Mouse (Mus musculus) telencephalon, adult 2 months (tissue): ENCODE data around the gene Ifrd1.
"Not testable (repeated sequence)": the region's sequence is repeated elsewhere in the genome, so short reads cannot be mapped to it uniquely, and the experiment has no call there.

Source experiments
- DNase-seq: peaks from one replicate; pipeline ENCODE4 v3.0.0-alpha.2; 2011; ENCODE audit warnings: low read depth, low spot score

Gene Ifrd1

GRCm38 (mm10) chr12:40248454-40249180, at the start of gene Ifrd1:
Ifrd1 (minus strand) TSS chr12:40248504.
- no peak for DNase-seq

GRCm38 (mm10) chr12:40286539-40286938, 38.2 kb upstream of the Ifrd1 start:
- no peak for DNase-seq

GRCm38 (mm10) chr12:40280596-40281325, 32.5 kb upstream of the Ifrd1 start:
- no peak for DNase-seq

GRCm38 (mm10) chr12:40277581-40277980, 29.3 kb upstream of the Ifrd1 start:
- no peak for DNase-seq

GRCm38 (mm10) chr12:40274931-40275330, 26.6 kb upstream of the Ifrd1 start:
- DNase-seq, result no peak

- DNase-seq, result no peak
Observed at GRCm38 (mm10) chr12:40273339-40273738, 25.0 kb upstream of the Ifrd1 start.

GRCm38 (mm10) chr12:40272710-40273109, 24.4 kb upstream of the Ifrd1 start:
- DNase-seq, result no peak

- DNase-seq, result no peak
Observed at GRCm38 (mm10) chr12:40268313-40268712, 20.0 kb upstream of the Ifrd1 start.

GRCm38 (mm10) chr12:40263712-40264111, 15.4 kb upstream of the Ifrd1 start:
- DNase-seq, result no peak

- DNase-seq, result peak; percentile 76
Observed at GRCm38 (mm10) chr12:40263006-40263405, 14.7 kb upstream of the Ifrd1 start.

- no peak for DNase-seq
Observed at GRCm38 (mm10) chr12:40258462-40259000, 10.2 kb upstream of the Ifrd1 start.

GRCm38 (mm10) chr12:40257226-40257625, 8.9 kb upstream of the Ifrd1 start:
- peak; percentile 45 for DNase-seq

GRCm38 (mm10) chr12:40256543-40256942, 8.2 kb upstream of the Ifrd1 start:
- no peak for DNase-seq

GRCm38 (mm10) chr12:40256033-40256432, 7.7 kb upstream of the Ifrd1 start:
- no peak for DNase-seq

- not testable (repeated sequence) for DNase-seq
Observed at GRCm38 (mm10) chr12:40255310-40255709, 7.0 kb upstream of the Ifrd1 start.

- no peak for DNase-seq
Observed at GRCm38 (mm10) chr12:40254729-40255128, 6.4 kb upstream of the Ifrd1 start.

- no peak for DNase-seq
Observed at GRCm38 (mm10) chr12:40253241-40253640, 4.9 kb upstream of the Ifrd1 start.

- DNase-seq, result no peak
Observed at GRCm38 (mm10) chr12:40250256-40250655, 2.0 kb upstream of the Ifrd1 start.

- DNase-seq, result no peak
Observed at GRCm38 (mm10) chr12:40247976-40248375, 328 bp downstream of the Ifrd1 start.

- DNase-seq, result no peak
Observed at GRCm38 (mm10) chr12:40247384-40247783, 920 bp downstream of the Ifrd1 start.

- DNase-seq, result no peak
Observed at GRCm38 (mm10) chr12:40245434-40245970, 2.8 kb downstream of the Ifrd1 start.

GRCm38 (mm10) chr12:40244926-40245325, 3.4 kb downstream of the Ifrd1 start:
- DNase-seq, result no peak
